In genomic region chr1:59698207-59698606, GRCm38 (mm10) we compare ENCODE assay signal across 25 mouse cellular contexts.
"Had no signal": no experiment of that assay in that cellular context is flagged by ENCODE, and none has a peak within 500 bp of the region (broad histone marks: within the 10 kb centered on the region; RNA-seq: fewer than 3 reads in every experiment).

No protein-coding gene starts in this region.

- DNase-seq: gastrocnemius, adult 2 months; gastrocnemius, postnatal 10 days; gastrocnemius, postnatal 25 days; heart, adult 18-20 months; heart, postnatal 4 days; kidney, adult 18-20 months; kidney, adult 8-10 months; kidney, postnatal 10 days; kidney, postnatal 25 days; kidney, postnatal 4 days; layer of hippocampus, adult 9-11 months; layer of hippocampus, postnatal 36 days; left cerebral cortex, postnatal 4 days had no signal

- H3K4me3 ChIP-seq: gastrocnemius, adult 2 months; heart, embryonic 13.5 days; heart, embryonic 15.5 days; hindbrain, embryonic 10.5 days; hindbrain, embryonic 12.5 days; limb, embryonic 13.5 days; limb, embryonic 15.5 days; liver, embryonic 12.5 days had no signal

- H3K4me2 ChIP-seq: heart, embryonic 11.5 days; heart, embryonic 13.5 days; heart, embryonic 15.5 days; hindbrain, embryonic 12.5 days; hindbrain, embryonic 14.5 days; limb, embryonic 13.5 days; limb, embryonic 15.5 days; liver, embryonic 12.5 days had no signal

- H3K27ac ChIP-seq: gastrocnemius, adult 2 months; heart, embryonic 13.5 days; heart, embryonic 15.5 days; hindbrain, embryonic 10.5 days; hindbrain, embryonic 12.5 days; hindbrain, embryonic 14.5 days; limb, embryonic 13.5 days; limb, embryonic 15.5 days; liver, embryonic 12.5 days; liver, embryonic 14.5 days had no signal

- H3K9ac ChIP-seq: heart, embryonic 13.5 days; heart, embryonic 15.5 days; hindbrain, embryonic 12.5 days; hindbrain, embryonic 14.5 days; limb, embryonic 13.5 days; limb, embryonic 15.5 days; liver, embryonic 12.5 days; liver, embryonic 14.5 days had no signal

- H3K27me3 ChIP-seq: heart, embryonic 13.5 days; heart, embryonic 15.5 days; hindbrain, embryonic 12.5 days; limb, embryonic 13.5 days; limb, embryonic 15.5 days; liver, embryonic 12.5 days had no signal

- H3K9me3 ChIP-seq: heart, embryonic 13.5 days; heart, embryonic 15.5 days; hindbrain, embryonic 10.5 days; hindbrain, embryonic 12.5 days; limb, embryonic 13.5 days; limb, embryonic 15.5 days; liver, embryonic 12.5 days had no signal

- ATAC-seq: hindbrain, embryonic 16.5 days; inflammation-experienced regulatory T-cells, adult 6 months; liver, embryonic 12.5 days had no signal

- H3K4me1 ChIP-seq: heart, embryonic 13.5 days; heart, embryonic 15.5 days; hindbrain, embryonic 10.5 days; hindbrain, embryonic 12.5 days; limb, embryonic 13.5 days; limb, embryonic 15.5 days; liver, embryonic 12.5 days had no signal
